Mouse (Mus musculus) bone marrow, adult 2 months (tissue): ENCODE data around the gene Romo1.

Source experiments
- CTCF ChIP-seq: fragments of 200-500 bp; IDR thresholded peaks from 2 replicates; pipeline ENCODE4 v1.5.1; 2011; ENCODE audit warnings: low read length, control low read depth; ENCODE audit not compliant: control insufficient read depth, insufficient read depth
- POLR2A ChIP-seq: fragments of 200-500 bp; IDR thresholded peaks from 2 replicates; pipeline ENCODE4 v1.6.1; 2011; ENCODE audit warnings: low read depth, mild to moderate bottlenecking, control low read depth, low read length, borderline replicate concordance; ENCODE audit not compliant: control insufficient read depth

DNA sequence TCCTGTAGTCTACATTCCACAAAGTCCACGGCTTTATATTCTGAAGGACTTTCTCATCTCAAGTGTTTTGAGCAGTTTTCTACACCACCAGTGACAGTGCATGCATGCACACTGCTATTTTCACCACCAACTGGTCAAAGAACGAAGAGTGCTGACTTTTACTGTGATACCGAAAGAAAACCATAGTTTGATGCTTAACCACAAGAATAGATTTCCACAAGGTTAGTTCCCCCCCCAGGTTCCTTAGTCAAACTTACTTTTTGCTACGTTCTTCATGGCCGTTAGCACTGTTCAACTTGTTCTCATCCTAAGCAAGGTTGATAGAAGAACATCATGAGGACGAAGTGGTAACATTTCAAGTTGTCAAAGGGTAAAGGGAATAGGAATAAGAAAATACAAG lies 33.2 kb downstream of the Romo1 start:
- TF ChIP-seq POLR2A (no peak), CTCF (no peak)
